Mouse (Mus musculus) hindbrain, postnatal 0 days (tissue): ENCODE results near the gene Dock7. TPM values are rescaled to one million over a fixed set of nuclear protein-coding genes. Genes with fewer than 3 reads are reported as not detected.

Experiments used
- ATAC-seq: fragments of 200-750 bp; cut with Nextera tagmentation; 2 replicates; pipeline ENCODE4 v1.8.0; 2017; ENCODE audit warnings: mild to moderate bottlenecking, moderate TSS enrichment, moderate library complexity
- DNase-seq: peaks from one replicate; pipeline ENCODE4 v3.0.0-alpha.2; 2015; ENCODE audit warnings: low spot score
- H3K27ac ChIP-seq: fragments of 300-500 bp; sonication (generic); 2 replicates; pipeline ENCODE4 v1.5.1; 2014; ENCODE audit warnings: mild to moderate bottlenecking
- H3K27me3 ChIP-seq: fragments of 300-500 bp; sonication (generic); 2 replicates; pipeline ENCODE4 v1.6.1; 2014; ENCODE audit warnings: low read length, mixed read lengths; ENCODE audit not compliant: insufficient read depth
- H3K36me3 ChIP-seq: fragments of 300-500 bp; sonication (generic); 2 replicates; pipeline ENCODE4 v1.6.1; 2014; ENCODE audit warnings: low read length, mixed read lengths; ENCODE audit not compliant: insufficient read depth
- H3K4me1 ChIP-seq: fragments of 300-500 bp; sonication (generic); 2 replicates; pipeline ENCODE4 v1.6.1; 2014; ENCODE audit warnings: antibody characterized with exemption, low read length, mixed read lengths; ENCODE audit not compliant: insufficient read depth
- H3K4me2 ChIP-seq: fragments of 300-500 bp; sonication (generic); 2 replicates; pipeline ENCODE4 v1.6.1; 2014; ENCODE audit warnings: low read depth, mild to moderate bottlenecking, low read length, moderate library complexity, mixed read lengths
- H3K4me3 ChIP-seq: fragments of 300-500 bp; sonication (generic); 2 replicates; pipeline ENCODE4 v1.5.1; 2014; ENCODE audit warnings: low read length
- H3K9ac ChIP-seq: fragments of 300-500 bp; sonication (generic); replicated peaks from 2 replicates; pipeline ENCODE4 v1.6.1; 2014; ENCODE audit warnings: mild to moderate bottlenecking, low read length, moderate library complexity, mixed read lengths
- H3K9me3 ChIP-seq: fragments of 300-500 bp; sonication (generic); 2 replicates; pipeline ENCODE4 v1.6.1; 2016; ENCODE audit warnings: low read length, mixed read lengths
- CTCF ChIP-seq: IDR thresholded peaks from 2 replicates; pipeline ENCODE4 v1.5.1; 2016; ENCODE audit warnings: antibody characterized with exemption, control low read depth, low read depth
- WGBS: fragments of 180-500 bp; shearing (Covaris S2); extraction: QIAGEN DNeasy Blood & Tissue Kit; methylation state at CpG from one replicate; pipeline ENCODE4 v1.1.7; 2014; 5-methylcytosine and 5-hydroxymethylcytosine counted together
- polyA plus RNA-seq: library from polyadenylated mRNA; unstranded; fragments of >200 nt; fragmentation: Nextera tagmentation; extraction: Ambion mirVana; gene quantifications from 2 replicates; pipeline ENCODE4 v1.2.1, GENCODE M21; 2015
- total RNA-seq: library from RNA; depleted of rRNA; stranded (reverse); fragments of >200 nt; gene quantifications from 2 replicates; pipeline ENCODE4 v1.2.3, GENCODE M21; 2014; rRNA removed

Gene Dock7
- total and polyA plus RNA-seq, 2 experiments from 2014 or later: 31.4 to 72.8 TPM

DNA sequence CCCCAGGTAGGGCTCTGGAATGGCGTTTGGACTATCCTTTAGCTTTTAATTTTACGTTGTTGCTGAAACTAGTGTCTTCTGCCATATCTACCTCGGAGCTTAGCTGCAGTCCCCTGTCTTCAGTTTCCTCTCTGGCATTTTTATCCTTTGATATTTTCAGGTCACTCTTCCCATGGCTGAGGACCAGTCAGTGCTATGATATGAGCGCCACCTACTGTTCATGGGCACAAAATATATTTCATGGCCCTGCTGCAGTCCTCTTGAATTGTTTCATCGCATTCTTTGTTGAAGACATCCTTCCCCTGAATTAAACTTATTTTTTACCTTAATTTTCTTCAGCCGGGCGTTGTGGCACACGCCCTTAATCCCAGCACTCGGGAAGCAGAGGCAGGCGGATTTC is 233.6 kb downstream of the Dock7 start:
- Histone ChIP-seq H3K27ac (no peak overlapping the region), H3K4me2 (no peak overlapping the region), H3K4me3 (no peak overlapping the region), H3K27me3 (no peaks in the 10 kb centered on the region), H3K4me1 (no peaks in the 10 kb centered on the region), H3K9ac (no peak overlapping the region), H3K36me3 (no peaks in the 10 kb centered on the region), H3K9me3 (no peaks in the 10 kb centered on the region)
- peak; percentile 88 for TF ChIP-seq CTCF
- peak; percentile 86 for DNase-seq
- 19% methylated on average over 10 of the region's 10 CpGs for WGBS
- peak; percentile 88 for ATAC-seq

Other genes starting within 250 kb of the Dock7 start
- 9.9 and 11.4 TPM in 2 replicates for gene Usp1, start 197.1 kb downstream of the Dock7 start, total RNA-seq
- 39.6 and 42.6 TPM in 2 replicates for gene Usp1, start 197.1 kb downstream of the Dock7 start, polyA plus RNA-seq
- gene Angptl3, start 90.0 kb downstream of the Dock7 start, total RNA-seq: not detected in 2 replicates
- gene Angptl3, start 90.0 kb downstream of the Dock7 start, polyA plus RNA-seq: 0.60 and 1.1 TPM in 2 replicates
- 9.9 and 17.9 TPM in 2 replicates for gene Atg4c, start 73.0 kb upstream of the Dock7 start, total RNA-seq
- 14.9 and 15.6 TPM in 2 replicates for gene Atg4c, start 73.0 kb upstream of the Dock7 start, polyA plus RNA-seq
- 0.21 TPM in 1 of 2 replicates, not detected in the other for gene Gm12689, start 175.0 kb upstream of the Dock7 start, total RNA-seq
- 0.21 TPM in 1 of 2 replicates, not detected in the other for gene Gm12689, start 175.0 kb upstream of the Dock7 start, polyA plus RNA-seq